Mouse (Mus musculus) CH12F3 (cell line): ENCODE results near the gene Hes1.

Experiments used
- in situ Hi-C: fragments of 300-500 bp; cut with MboI; formaldehyde crosslinking; loops from 2 replicates; pipeline ENCODE4 v1.14.3; 2020; ENCODE audit warnings: low sequenced_read_pairs

The Hes1 gene

GRCm38 (mm10) chr16:30063984-30064453 is at the start of gene Hes1:
Hes1 (plus strand) TSS chr16:30064384.
- in situ Hi-C loops: no loop called here

- in situ Hi-C loops: no loop called here
Observed at GRCm38 (mm10) chr16:30016064-30016463, 48.1 kb upstream of the Hes1 start.

GRCm38 (mm10) chr16:30020124-30020523 is 44.1 kb upstream of the Hes1 start:
- in situ Hi-C loops: no loop called here

GRCm38 (mm10) chr16:30022352-30022751 is 41.8 kb upstream of the Hes1 start:
- in situ Hi-C loops: no loop called here

GRCm38 (mm10) chr16:30022890-30023797 is 41.0 kb upstream of the Hes1 start:
- in situ Hi-C loops: no loop called here

GRCm38 (mm10) chr16:30024681-30025262 is 39.4 kb upstream of the Hes1 start:
- in situ Hi-C loops: no loop called here

GRCm38 (mm10) chr16:30028184-30028583 is 36.0 kb upstream of the Hes1 start:
- in situ Hi-C loops: no loop called here

- in situ Hi-C loops: no loop called here
Observed at GRCm38 (mm10) chr16:30029264-30030003, 34.8 kb upstream of the Hes1 start.

GRCm38 (mm10) chr16:30032326-30032904 is 31.8 kb upstream of the Hes1 start:
- in situ Hi-C loops: no loop called here

GRCm38 (mm10) chr16:30033390-30033789 is 30.8 kb upstream of the Hes1 start:
- in situ Hi-C loops: no loop called here

- in situ Hi-C loops: no loop called here
Observed at GRCm38 (mm10) chr16:30034001-30034400, 30.2 kb upstream of the Hes1 start.

GRCm38 (mm10) chr16:30034521-30034920 is 29.7 kb upstream of the Hes1 start:
- in situ Hi-C loops: no loop called here

- in situ Hi-C loops: no loop called here
Observed at GRCm38 (mm10) chr16:30034979-30035440, 29.2 kb upstream of the Hes1 start.

GRCm38 (mm10) chr16:30036104-30036503 is 28.1 kb upstream of the Hes1 start:
- in situ Hi-C loops: no loop called here

GRCm38 (mm10) chr16:30038663-30039593 is 25.3 kb upstream of the Hes1 start:
- in situ Hi-C loops: no loop called here

GRCm38 (mm10) chr16:30039841-30040240 is 24.3 kb upstream of the Hes1 start:
- in situ Hi-C loops: no loop called here

- in situ Hi-C loops: no loop called here
Observed at GRCm38 (mm10) chr16:30042859-30043258, 21.3 kb upstream of the Hes1 start.

GRCm38 (mm10) chr16:30045615-30046014 is 18.6 kb upstream of the Hes1 start:
- in situ Hi-C loops: no loop called here

GRCm38 (mm10) chr16:30047010-30047409 is 17.2 kb upstream of the Hes1 start:
- in situ Hi-C loops: no loop called here

- in situ Hi-C loops: no loop called here
Observed at GRCm38 (mm10) chr16:30047421-30047831, 16.8 kb upstream of the Hes1 start.
